Mouse (Mus musculus) forebrain, embryonic 14.5 days (tissue): ENCODE data around the gene Itpkb. TPM values are rescaled to one million over a fixed set of nuclear protein-coding genes. Genes with fewer than 3 reads are reported as not detected.

Experiments
- ATAC-seq: fragments of 200-750 bp; cut with Nextera tagmentation; 2 replicates; pipeline ENCODE4 v1.8.0; 2017; ENCODE audit warnings: mild to moderate bottlenecking, moderate library complexity
- DNase-seq: peaks from one replicate; pipeline ENCODE4 v3.0.0-alpha.2; 2015; ENCODE audit warnings: low spot score
- H3K27ac ChIP-seq: fragments of 300-500 bp; sonication (generic); 2 replicates; pipeline ENCODE4 v1.5.1; 2014; ENCODE audit warnings: low read depth, mild to moderate bottlenecking, control low read depth, low read length, moderate library complexity
- H3K27me3 ChIP-seq: fragments of 300-500 bp; sonication (generic); replicated peaks from 2 replicates; pipeline ENCODE4 v1.6.1; 2014; ENCODE audit warnings: low read length, control low read depth, mixed read lengths; ENCODE audit not compliant: control insufficient read depth, insufficient read depth
- H3K36me3 ChIP-seq: fragments of 300-500 bp; sonication (generic); 2 replicates; pipeline ENCODE4 v1.6.1; 2014; ENCODE audit warnings: low read length, control low read depth; ENCODE audit not compliant: control insufficient read depth, insufficient read depth
- H3K4me1 ChIP-seq: fragments of 300-500 bp; sonication (generic); 2 replicates; pipeline ENCODE4 v1.6.1; 2014; ENCODE audit warnings: antibody characterized with exemption, low read length, control low read depth; ENCODE audit not compliant: control insufficient read depth, insufficient read depth
- H3K4me2 ChIP-seq: fragments of 300-500 bp; sonication (generic); 2 replicates; pipeline ENCODE4 v1.6.1; 2014; ENCODE audit warnings: mild to moderate bottlenecking, control low read depth, low read length
- H3K4me3 ChIP-seq: fragments of 300-500 bp; sonication (generic); 2 replicates; pipeline ENCODE4 v1.5.1; 2014; ENCODE audit warnings: low read depth, low read length, control low read depth
- H3K9ac ChIP-seq: fragments of 300-500 bp; sonication (generic); 2 replicates; pipeline ENCODE4 v1.6.1; 2014; ENCODE audit warnings: mild to moderate bottlenecking, low read length, control low read depth, moderate library complexity
- H3K9me3 ChIP-seq: fragments of 300-500 bp; sonication (generic); replicated peaks from 2 replicates; pipeline ENCODE4 v1.6.1; 2016; ENCODE audit warnings: low read length, control low read depth, mixed read lengths; ENCODE audit not compliant: control insufficient read depth
- WGBS: fragments of 180-500 bp; shearing (Covaris S2); extraction: QIAGEN DNeasy Blood & Tissue Kit; methylation state at CpG from one replicate; pipeline ENCODE4 v1.1.7; 2014; 5-methylcytosine and 5-hydroxymethylcytosine counted together
- polyA plus RNA-seq: library from polyadenylated mRNA; unstranded; fragments of >200 nt; fragmentation: Nextera tagmentation; extraction: Ambion mirVana; gene quantifications from 2 replicates; pipeline ENCODE4 v1.2.1, GENCODE M21; 2014

Itpkb gene
- polyA plus RNA-seq, 1 experiment from 2014 or later, result 1.3 TPM

GRCm38 (mm10) chr1:180333588-180333987 is 3.3 kb downstream of the Itpkb start:
- no peak overlapping the region for H3K27ac ChIP-seq
- H3K9me3 ChIP-seq, result no peaks in the 10 kb centered on the region
- WGBS, result 32% methylated on average over 6 of the region's 6 CpGs
- H3K36me3 ChIP-seq, result no peaks in the 10 kb centered on the region
- H3K4me3 ChIP-seq, result no peak overlapping the region
- 0 out of 2 replicates have a peak overlapping the region, but pooled peaks have one; percentile 94 for H3K4me2 ChIP-seq
- no peak overlapping the region for H3K9ac ChIP-seq
- DNase-seq, result no peak
- H3K27me3 ChIP-seq, result peaks cover 11% of the 10 kb centered on the region
- no peak for ATAC-seq
- peaks cover 6% of the 10 kb centered on the region for H3K4me1 ChIP-seq

- Histone ChIP-seq H3K27me3 (peaks cover 9% of the 10 kb centered on the region), H3K9ac (no peak overlapping the region), H3K4me2 (no peak overlapping the region), H3K4me3 (no peak overlapping the region), H3K27ac (no peak overlapping the region), H3K9me3 (no peaks in the 10 kb centered on the region), H3K36me3 (no peaks in the 10 kb centered on the region), H3K4me1 (peaks cover 6% of the 10 kb centered on the region)
- DNase-seq (no peak), ATAC-seq (no peak)
- 90% methylated on average over 6 of the region's 6 CpGs for WGBS
These were observed 4.3 kb downstream of the Itpkb start for GRCm38 (mm10) chr1:180334541-180334940.

- H3K9ac ChIP-seq, result no peak overlapping the region
These were observed 5.5 kb downstream of the Itpkb start for GRCm38 (mm10) chr1:180335513-180336375.

GRCm38 (mm10) chr1:180338358-180338757 is 8.1 kb downstream of the Itpkb start:
- H3K27ac ChIP-seq, result no peak overlapping the region
- H3K4me1 ChIP-seq, result no peaks in the 10 kb centered on the region
- DNase-seq (no peak), ATAC-seq (no peak)
- H3K9ac ChIP-seq, result no peak overlapping the region
- H3K9me3 ChIP-seq, result no peaks in the 10 kb centered on the region
- WGBS, result 85% methylated on average over 8 of the region's 8 CpGs
- H3K36me3 ChIP-seq, result no peaks in the 10 kb centered on the region
- no peak overlapping the region for H3K4me3 ChIP-seq
- H3K4me2 ChIP-seq, result no peak overlapping the region
- H3K27me3 ChIP-seq, result peaks cover 5% of the 10 kb centered on the region

More at GRCm38 (mm10) chr1:180335513-180336375, 5.5 kb downstream of the Itpkb start:
- 73% methylated on average over 12 of the region's 12 CpGs for WGBS
- no peak for DNase-seq
- Histone ChIP-seq H3K4me2 (no peak overlapping the region), H3K9me3 (no peaks in the 10 kb centered on the region), H3K27ac (no peak overlapping the region), H3K4me1 (peaks cover 6% of the 10 kb centered on the region), H3K4me3 (no peak overlapping the region), H3K27me3 (peaks cover 6% of the 10 kb centered on the region), H3K36me3 (no peaks in the 10 kb centered on the region)
- no peak for ATAC-seq

GRCm38 (mm10) chr1:180339143-180339542 is 8.9 kb downstream of the Itpkb start:
- 95% methylated on average over 5 of the region's 5 CpGs for WGBS

GRCm38 (mm10) chr1:180342944-180343343 is 12.7 kb downstream of the Itpkb start:
- 81% methylated on average over 7 of the region's 7 CpGs for WGBS
- ATAC-seq (no peak), DNase-seq (no peak)
- H3K27ac ChIP-seq, result no peak overlapping the region
- no peaks in the 10 kb centered on the region for H3K9me3 ChIP-seq
- H3K4me2 ChIP-seq, result no peak overlapping the region
- H3K9ac ChIP-seq, result no peak overlapping the region
- H3K36me3 ChIP-seq, result no peaks in the 10 kb centered on the region
- peaks cover 3% of the 10 kb centered on the region; the same call in 1 of the 2 replicates for H3K4me1 ChIP-seq
- no peak overlapping the region for H3K4me3 ChIP-seq
- H3K27me3 ChIP-seq, result no peaks in the 10 kb centered on the region

More at GRCm38 (mm10) chr1:180339143-180339542, 8.9 kb downstream of the Itpkb start:
- Histone ChIP-seq H3K4me3 (no peak overlapping the region), H3K27ac (no peak overlapping the region), H3K36me3 (no peaks in the 10 kb centered on the region), H3K4me2 (no peak overlapping the region), H3K4me1 (no peaks in the 10 kb centered on the region), H3K9me3 (no peaks in the 10 kb centered on the region), H3K9ac (no peak overlapping the region), H3K27me3 (no peaks in the 10 kb centered on the region)
- ATAC-seq (no peak), DNase-seq (no peak)

- ATAC-seq (no peak), DNase-seq (no peak)
- 48% methylated on average over 8 of the region's 8 CpGs for WGBS
- H3K9ac ChIP-seq, result no peak overlapping the region
- no peaks in the 10 kb centered on the region for H3K9me3 ChIP-seq
- no peak overlapping the region for H3K4me3 ChIP-seq
- H3K27me3 ChIP-seq, result no peaks in the 10 kb centered on the region
- no peak overlapping the region for H3K4me2 ChIP-seq
- no peaks in the 10 kb centered on the region for H3K36me3 ChIP-seq
- no peak overlapping the region for H3K27ac ChIP-seq
- H3K4me1 ChIP-seq, result peaks cover 5% of the 10 kb centered on the region
These were observed 13.3 kb downstream of the Itpkb start for GRCm38 (mm10) chr1:180343434-180344210.

- no peak for DNase-seq
- Histone ChIP-seq H3K27ac (no peak overlapping the region), H3K4me2 (no peak overlapping the region), H3K4me1 (peaks cover 5% of the 10 kb centered on the region), H3K9ac (no peak overlapping the region), H3K27me3 (no peaks in the 10 kb centered on the region), H3K9me3 (no peaks in the 10 kb centered on the region), H3K36me3 (no peaks in the 10 kb centered on the region), H3K4me3 (no peak overlapping the region)
- ATAC-seq, result no peak
- WGBS, result 90% methylated on average over 5 of the region's 5 CpGs
These were observed 14.8 kb downstream of the Itpkb start for GRCm38 (mm10) chr1:180345098-180345497.
